Mouse (Mus musculus) erythroblast, embryonic 14.5 days (primary cell): Measurements from ENCODE around the gene Prkch.

Source experiments
- GATA1 ChIP-seq: IDR thresholded peaks from 2 replicates; pipeline ENCODE4 v1.6.1; 2012; ENCODE audit warnings: low read length, inconsistent platforms, mixed read lengths
- TAL1 ChIP-seq: IDR thresholded peaks from 3 replicates; pipeline ENCODE4 v1.6.1; 2012; ENCODE audit warnings: low read length, inconsistent platforms, mixed read lengths

GRCm38 (mm10) chr12:73793744-73794143, 209.1 kb downstream of the Prkch start:
- TF ChIP-seq GATA1: no peak
- TF ChIP-seq TAL1: no peak
